Mouse (Mus musculus) testis, adult 2 months (tissue): ENCODE data around the gene Olfr1393. TPM values are rescaled to one million over a fixed set of nuclear protein-coding genes. Genes with fewer than 3 reads are reported as not detected.

Experiments used
- H3K27ac ChIP-seq: fragments of 200-500 bp; 2 replicates; pipeline ENCODE4 v1.5.1; 2012; ENCODE audit warnings: low read depth, low read length; ENCODE audit not compliant: control insufficient read depth, insufficient read depth
- H3K27me3 ChIP-seq: fragments of 200-500 bp; 2 replicates; pipeline ENCODE4 v1.6.1; 2012; ENCODE audit warnings: mild to moderate bottlenecking, low read length, moderate library complexity; ENCODE audit not compliant: control insufficient read depth, insufficient read depth
- H3K36me3 ChIP-seq: fragments of 200-500 bp; 2 replicates; pipeline ENCODE4 v1.6.1; 2012; ENCODE audit warnings: mild to moderate bottlenecking, low read length; ENCODE audit not compliant: control insufficient read depth, insufficient read depth
- H3K4me1 ChIP-seq: fragments of 200-500 bp; 2 replicates; pipeline ENCODE4 v1.6.1; 2012; ENCODE audit warnings: low read length; ENCODE audit not compliant: control insufficient read depth, insufficient read depth
- H3K4me3 ChIP-seq: fragments of 200-500 bp; 2 replicates; pipeline ENCODE4 v1.5.1; 2012; ENCODE audit warnings: low read depth, mild to moderate bottlenecking, low read length, moderate library complexity, mixed read lengths; ENCODE audit not compliant: control insufficient read depth
- CTCF ChIP-seq: fragments of 200-500 bp; IDR thresholded peaks from 2 replicates; pipeline ENCODE4 v1.5.1; 2012; ENCODE audit warnings: low read depth, mild to moderate bottlenecking, inconsistent platforms, low read length, moderate library complexity; ENCODE audit not compliant: control insufficient read depth, insufficient read depth, insufficient replicate concordance
- POLR2A ChIP-seq: fragments of 200-500 bp; IDR thresholded peaks from 2 replicates; pipeline ENCODE4 v1.6.1; 2012; ENCODE audit warnings: low read depth, mild to moderate bottlenecking, inconsistent platforms, low read length, moderate library complexity; ENCODE audit not compliant: control insufficient read depth
- polyA plus RNA-seq: library from polyadenylated mRNA; depleted of rRNA; stranded (reverse); fragments of >200 nt; gene quantifications from 2 replicates; pipeline ENCODE4 v1.2.3, GENCODE M21; 2012

Gene Olfr1393
- polyA plus RNA-seq, 1 experiment = 4.7 TPM

DNA sequence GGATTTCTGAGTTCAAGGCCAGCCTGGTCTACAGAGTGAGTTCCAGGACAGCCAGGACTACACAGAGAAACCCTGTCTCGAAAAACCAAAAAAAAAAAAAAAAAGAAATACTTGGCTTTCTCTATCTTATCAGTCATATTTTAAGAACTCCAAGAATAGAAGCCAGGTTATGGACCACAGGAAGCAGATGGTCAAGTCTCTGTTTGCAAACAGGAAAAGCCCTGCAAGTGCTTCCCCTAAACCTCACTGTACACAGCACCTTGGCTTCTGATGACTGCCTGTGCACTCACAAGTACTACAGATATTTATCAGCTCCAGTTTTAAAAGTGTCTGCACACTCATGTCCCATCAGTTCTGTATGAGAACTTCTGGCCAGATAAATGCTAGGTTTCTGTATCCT is 36.6 kb upstream of the Olfr1393 start:
- TF ChIP-seq POLR2A (no peak), CTCF (no peak)
- no peaks in the 10 kb centered on the region for H3K36me3 ChIP-seq

GRCm38 (mm10) chr11:49242944-49243626 is 35.0 kb upstream of the Olfr1393 start:
- Histone ChIP-seq H3K27me3 (no peaks in the 10 kb centered on the region), H3K36me3 (no peaks in the 10 kb centered on the region), H3K4me1 (peaks cover 11% of the 10 kb centered on the region), H3K27ac (peak overlapping the region; percentile 82), H3K4me3 (peak overlapping the region; percentile 98)
- no peak for TF ChIP-seq CTCF
- TF ChIP-seq POLR2A = no peak

More for the DNA sequence above, 36.6 kb upstream of the Olfr1393 start:
- H3K27me3 ChIP-seq = no peaks in the 10 kb centered on the region
- no peak overlapping the region for H3K27ac ChIP-seq
- H3K4me1 ChIP-seq = peaks cover 11% of the 10 kb centered on the region
- H3K4me3 ChIP-seq = no peak overlapping the region

DNA sequence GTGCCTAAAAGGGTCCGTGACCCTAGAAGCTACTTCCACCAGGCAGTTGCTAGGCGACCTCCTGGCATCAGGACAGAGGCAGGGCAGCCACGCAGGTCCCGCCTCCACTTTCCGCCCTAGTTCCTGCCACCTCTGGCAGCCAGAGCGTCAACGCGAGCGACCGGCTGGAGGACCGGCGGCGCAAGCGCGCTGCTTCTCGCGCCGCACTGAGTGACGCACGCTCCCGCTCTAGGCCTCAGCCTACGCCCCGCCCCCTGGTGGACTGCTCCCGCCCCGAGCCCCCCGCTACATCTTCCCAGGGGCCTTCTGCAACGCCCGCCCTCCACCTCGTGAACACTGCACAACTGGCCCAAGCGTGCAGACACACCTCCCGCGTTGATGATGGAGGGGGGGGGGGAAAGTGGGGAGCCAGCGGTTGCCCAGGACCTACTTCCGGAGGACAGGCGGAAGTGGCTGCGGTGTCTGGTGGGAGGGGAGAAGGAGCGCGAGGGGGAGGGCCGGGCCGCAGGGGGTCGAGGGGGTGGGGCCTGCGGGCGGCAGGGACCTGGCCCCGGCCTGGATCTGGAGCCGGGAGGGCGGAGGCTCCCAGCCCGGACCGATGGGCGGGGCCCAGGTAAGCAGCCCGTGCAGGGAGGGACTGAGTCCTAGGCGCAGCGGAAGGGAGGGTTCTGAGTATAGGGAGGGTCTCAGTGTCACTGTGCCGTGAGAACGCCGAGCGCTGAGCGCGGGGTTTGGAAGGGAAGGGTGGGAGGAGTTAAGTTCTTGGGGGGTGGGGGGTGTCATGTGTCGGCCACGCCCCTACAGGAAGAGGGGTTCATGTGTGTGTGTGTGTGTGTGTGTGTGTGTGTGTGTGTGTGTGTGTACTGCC is 34.1 kb upstream of the Olfr1393 start, which contains the start of gene Mgat1:
TSS of gene Mgat1 (plus strand) at position 465 of the 868 bp plus-strand sequence.
- Histone ChIP-seq H3K4me1 (peaks cover 11% of the 10 kb centered on the region), H3K4me3 (peak within 1 kb of the TSS; percentile 98), H3K27me3 (no peaks in the 10 kb centered on the region), H3K27ac (peak within 1 kb of the TSS; percentile 94), H3K36me3 (no peaks in the 10 kb centered on the region)
- peak; percentile 69 for TF ChIP-seq POLR2A
- TF ChIP-seq CTCF = no peak

DNA sequence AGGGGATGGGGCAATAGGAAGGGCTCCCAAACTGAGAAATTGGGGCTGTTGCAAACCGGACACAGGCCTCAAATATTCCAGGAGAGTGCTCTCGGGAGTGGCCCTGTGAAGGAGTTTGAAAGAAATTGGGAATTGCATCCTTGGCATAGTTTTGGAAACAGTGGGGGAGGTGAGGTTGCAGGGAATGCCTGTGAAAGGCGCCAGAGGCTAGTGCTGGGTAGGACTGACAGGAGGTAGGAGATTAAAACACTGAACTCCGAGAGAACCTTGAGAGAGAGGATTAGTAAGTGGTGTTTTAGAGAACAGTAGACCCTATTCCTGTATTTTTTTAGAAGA is 33.5 kb upstream of the Olfr1393 start:
- no peaks in the 10 kb centered on the region for H3K27me3 ChIP-seq
- peaks cover 11% of the 10 kb centered on the region for H3K4me1 ChIP-seq
- TF ChIP-seq CTCF = no peak
- no peak for TF ChIP-seq POLR2A
- H3K27ac ChIP-seq = peak overlapping the region; percentile 94
- H3K4me3 ChIP-seq = peak overlapping the region; percentile 98
- H3K36me3 ChIP-seq = no peaks in the 10 kb centered on the region

DNA sequence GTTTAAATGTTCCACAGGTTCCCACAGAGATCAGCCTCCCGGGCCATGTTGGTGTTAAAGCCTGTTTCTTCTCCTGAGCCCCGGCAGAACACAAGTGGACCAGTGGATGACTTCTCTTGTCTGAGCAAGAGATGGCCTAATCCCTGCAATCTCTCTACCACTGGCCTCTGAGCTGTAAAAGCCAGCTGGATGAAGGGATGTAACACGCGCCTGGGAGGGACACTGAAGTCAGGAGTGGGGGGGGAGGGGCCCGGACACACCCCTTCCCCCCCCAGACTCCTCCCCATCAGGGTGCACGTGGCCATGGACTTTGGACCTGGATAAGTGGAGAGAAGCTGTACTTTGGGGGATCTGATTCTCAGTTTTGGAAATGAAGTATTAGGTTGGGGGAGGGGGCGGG is 32.9 kb upstream of the Olfr1393 start:
- no peak overlapping the region for H3K27ac ChIP-seq
- H3K27me3 ChIP-seq = no peaks in the 10 kb centered on the region
- H3K4me3 ChIP-seq = no peak overlapping the region
- no peak for TF ChIP-seq CTCF
- TF ChIP-seq POLR2A = no peak
- H3K4me1 ChIP-seq = peaks cover 16% of the 10 kb centered on the region
- no peaks in the 10 kb centered on the region for H3K36me3 ChIP-seq

- TF ChIP-seq POLR2A = no peak
- TF ChIP-seq CTCF = no peak
- Histone ChIP-seq H3K4me3 (no peak overlapping the region), H3K36me3 (no peaks in the 10 kb centered on the region), H3K27me3 (no peaks in the 10 kb centered on the region), H3K27ac (no peak overlapping the region; the same call in 1 of the 2 replicates), H3K4me1 (peaks cover 20% of the 10 kb centered on the region)
These were observed 32.3 kb upstream of the Olfr1393 start for GRCm38 (mm10) chr11:49245634-49246415.
